In the genomic region with DNA sequence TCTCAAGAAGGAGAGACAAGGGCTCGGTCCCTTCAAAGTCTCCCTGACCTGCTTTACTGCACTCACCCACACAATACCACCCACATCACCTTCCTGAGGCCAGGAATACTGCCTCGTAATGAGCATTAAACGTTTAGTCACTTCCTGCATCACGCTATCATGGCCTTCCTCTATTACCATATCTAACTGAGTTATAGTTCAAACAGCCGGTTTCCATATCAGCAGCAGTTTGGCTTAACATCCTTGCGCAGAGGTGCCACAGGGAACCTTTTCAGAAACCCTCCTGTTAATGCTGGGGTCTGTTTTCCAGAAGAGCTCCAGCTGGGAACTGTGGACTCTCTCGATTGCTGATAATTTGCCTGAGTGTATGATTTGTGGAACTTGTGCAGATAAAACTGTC, we compare ENCODE assay signal across 18 mouse cellular contexts. TPM values are rescaled to one million over a fixed set of nuclear protein-coding genes. Genes with fewer than 3 reads are reported as not detected.
DNase-seq lines count a peak whose midpoint lies in the region; ATAC-seq lines count a peak whose summit lies in the region.
"Had no signal": no experiment of that assay in that cellular context is flagged by ENCODE, and none has a peak within 500 bp of the region (broad histone marks: within the 10 kb centered on the region; RNA-seq: fewer than 3 reads in every experiment).

No protein-coding gene starts in this region.

- no peak overlapping the region for H3K27ac ChIP-seq in kidney, embryonic 16.5 days (ENCODE audit: low read length)
- H3K27ac ChIP-seq: embryonic facial prominence, embryonic 12.5 days; hindbrain, embryonic 12.5 days; limb, embryonic 10.5 days; liver, embryonic 12.5 days; lung, embryonic 15.5 days had no signal

- H3K9ac ChIP-seq in kidney, embryonic 16.5 days (replicated peaks; ENCODE audit: low read length): peak overlapping the region; percentile 10
- H3K9ac ChIP-seq: embryonic facial prominence, embryonic 12.5 days; hindbrain, embryonic 12.5 days; liver, embryonic 12.5 days; lung, embryonic 15.5 days had no signal

- no peaks in the 10 kb centered on the region for H3K9me3 ChIP-seq in kidney, embryonic 16.5 days (ENCODE audit: low read length)
- H3K9me3 ChIP-seq: embryonic facial prominence, embryonic 12.5 days; hindbrain, embryonic 12.5 days; limb, embryonic 10.5 days; liver, embryonic 12.5 days; lung, embryonic 15.5 days had no signal

- peak; percentile 8 to 38 for DNase-seq in adrenal gland, adult (ENCODE audit: inconsistent age in 2 of 2, low spot score in 1 of 2)
- no peak for DNase-seq in adrenal gland, adult 18-20 months (ENCODE audit: low spot score in 2 of 2)
- no peak for DNase-seq in kidney, postnatal 36 days
- DNase-seq in large intestine, adult 2 months (ENCODE audit: low read depth, low spot score): peak; percentile 58
- no peak for DNase-seq in cerebellum, postnatal 25 days
- no peak for DNase-seq in ovary, adult 18-20 months (ENCODE audit: low spot score)
- no peak for DNase-seq in cerebellum, adult 9-11 months
- DNase-seq: adrenal gland, postnatal 10 days; cerebellum, adult 11-12 months; kidney, postnatal 4 days; spleen, adult 18-20 months had no signal

- WGBS in kidney, embryonic 16.5 days: 41% methylated on average over 7 of the region's 7 CpGs
- 20% methylated on average over 7 of the region's 7 CpGs for WGBS in large intestine, adult 2 months

- no peak for ATAC-seq in kidney, embryonic 16.5 days (ENCODE audit: low FRiP score, low TSS enrichment)
- ATAC-seq: forebrain, embryonic 16.5 days; liver, embryonic 12.5 days had no signal

- H3K4me3 ChIP-seq in kidney, embryonic 16.5 days (ENCODE audit: low read length): no peak overlapping the region
- H3K4me3 ChIP-seq: embryonic facial prominence, embryonic 12.5 days; hindbrain, embryonic 12.5 days; limb, embryonic 10.5 days; liver, embryonic 12.5 days; lung, embryonic 15.5 days had no signal

- H3K27me3 ChIP-seq in kidney, embryonic 16.5 days (ENCODE audit: insufficient read depth, low read length): no peaks in the 10 kb centered on the region
- H3K27me3 ChIP-seq: embryonic facial prominence, embryonic 12.5 days; hindbrain, embryonic 12.5 days; liver, embryonic 12.5 days; lung, embryonic 15.5 days had no signal

- H3K36me3 ChIP-seq in kidney, embryonic 16.5 days (ENCODE audit: insufficient read depth, low read length): no peaks in the 10 kb centered on the region
- H3K36me3 ChIP-seq: embryonic facial prominence, embryonic 12.5 days; hindbrain, embryonic 12.5 days; limb, embryonic 10.5 days; liver, embryonic 12.5 days; lung, embryonic 15.5 days had no signal

- H3K4me2 ChIP-seq in kidney, embryonic 16.5 days (replicated peaks; ENCODE audit: low read depth, low read length): no peak overlapping the region
- H3K4me2 ChIP-seq: embryonic facial prominence, embryonic 12.5 days; hindbrain, embryonic 12.5 days; liver, embryonic 12.5 days; lung, embryonic 15.5 days had no signal

- peaks cover 6% of the 10 kb centered on the region; the same call in 1 of the 2 replicates for H3K4me1 ChIP-seq in kidney, embryonic 16.5 days (ENCODE audit: insufficient read depth, low read length)
- H3K4me1 ChIP-seq: embryonic facial prominence, embryonic 12.5 days; hindbrain, embryonic 12.5 days; liver, embryonic 12.5 days had no signal

RNA-seq across cellular contexts. Expression of a gene that starts 52.1 kb away (rescaled TPM):
- total RNA-seq in adrenal gland, adult 18-20 months (2021): 10 to 100 TPM; 66.3 to 85.9 TPM
- polyA plus RNA-seq in kidney, embryonic 16.5 days (2015; fragmentation: Nextera tagmentation; extraction: Ambion mirVana): 16.8 and 18.5 TPM in 2 replicates
- polyA plus RNA-seq in large intestine, adult 2 months (2012; rRNA removed): 18.9 and 20.2 TPM in 2 replicates

Comparison
In these comparisons a context has a peak if more than half of its experiments do, and no peak if none do; other contexts are left out.
1. DNase-seq: peak in adrenal gland, adult (2 of 2) and large intestine, adult 2 months (single experiment); none in adrenal gland, adult 18-20 months (0 of 2), kidney, postnatal 36 days (0 of 2), cerebellum, postnatal 25 days (0 of 2), ovary, adult 18-20 months (single experiment) and cerebellum, adult 9-11 months (single experiment).